Mouse (Mus musculus) heart, postnatal 25 days (tissue): Measurements from ENCODE around the gene Gm13128. TPM values are rescaled to one million over a fixed set of nuclear protein-coding genes. Genes with fewer than 3 reads are reported as not detected.
"Not testable (repeated sequence)": the region's sequence is repeated elsewhere in the genome, so short reads cannot be mapped to it uniquely, and the experiment has no call there.

Experiments
- DNase-seq: peaks from one replicate; pipeline ENCODE4 v3.0.0; 2022; ENCODE audit warnings: low spot score
- intact Hi-C: fragments of 180-260 bp; cut with DNase I; formaldehyde crosslinking; loops from one replicate; pipeline ENCODE4 v1.15.1; 2025
- total RNA-seq, 2 experiments: library from RNA; stranded (reverse); gene quantifications; 2 replicates each; pipeline ENCODE4 v1.2.3; 2021

Gene Gm13128
- total RNA-seq, result not detected

DNA sequence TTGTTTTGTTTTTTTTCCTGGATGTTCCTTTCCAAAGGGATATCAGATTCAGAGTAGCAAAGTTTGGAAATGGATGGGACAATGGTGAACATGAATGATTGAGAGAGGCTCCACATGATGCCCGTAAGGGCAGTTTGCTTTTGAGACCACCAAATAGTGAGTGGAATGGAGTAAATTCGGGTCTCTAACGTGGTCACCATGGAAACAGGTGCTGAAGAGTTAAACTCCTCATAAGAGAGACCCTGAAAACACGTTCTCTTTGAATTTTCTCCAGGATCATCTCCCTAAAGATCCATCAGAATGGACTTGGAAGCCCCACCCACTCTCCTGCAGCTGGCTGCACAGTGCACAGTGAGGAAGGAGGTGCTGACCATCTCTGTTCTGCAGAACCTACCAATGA, at the start of gene Gm13128:
TSS of gene Gm13128 (plus strand) at position 301 of the 400 bp plus-strand sequence.
- DNase-seq, intact Hi-C loops: not testable (repeated sequence)

DNA sequence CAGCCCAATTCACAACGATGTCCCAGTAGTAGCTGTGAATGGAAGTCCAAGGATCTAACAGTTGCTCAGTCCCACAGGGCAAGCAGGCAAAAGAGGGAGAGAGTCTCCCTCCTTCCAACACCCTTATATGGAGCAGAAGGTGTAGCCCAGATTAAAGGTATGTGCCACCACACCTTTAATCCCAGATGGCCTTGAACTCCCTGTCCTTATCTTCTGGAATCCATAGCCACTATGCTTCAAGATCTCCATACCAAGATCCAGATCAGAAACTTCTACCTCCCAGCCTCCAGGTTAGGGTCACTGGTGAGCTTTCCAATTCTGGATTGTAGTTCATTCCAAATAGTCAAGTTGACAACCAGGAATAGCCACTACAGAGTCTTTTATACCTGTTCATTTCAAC, 49.7 kb upstream of the Gm13128 start, which contains the start of gene Pramel5:
TSS of gene Pramel5 (minus strand) at position 101 of the 400 bp plus-strand sequence.
- intact Hi-C loops, DNase-seq: not testable (repeated sequence)

DNA sequence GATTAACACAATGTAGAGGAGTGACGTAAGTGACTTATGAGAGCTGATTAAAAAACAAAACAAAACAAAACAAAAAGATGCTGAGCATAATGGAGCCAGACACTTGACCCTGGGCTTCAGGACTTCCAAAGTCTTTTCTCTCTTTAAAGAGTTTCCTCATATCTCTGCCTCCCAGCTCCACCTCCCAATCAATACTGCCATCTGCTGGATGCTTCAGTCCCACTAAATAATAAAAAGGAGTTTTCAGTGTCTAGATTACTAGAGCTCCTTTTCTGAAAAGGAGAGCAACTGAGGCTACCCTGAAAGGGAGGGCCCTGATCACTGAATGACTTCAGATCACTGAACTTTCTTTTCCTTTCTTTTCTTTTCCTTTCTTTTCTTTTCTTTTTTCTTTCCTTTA, 30.6 kb upstream of the Gm13128 start:
- intact Hi-C loops, result loop anchor here (10.0 kb wide), 1 partner anchor 255 kb away; no protein-coding TSS in a partner anchor
- not testable (repeated sequence) for DNase-seq

GRCm38 (mm10) chr4:144312666-144313460, 17.2 kb upstream of the Gm13128 start:
- intact Hi-C loops, result not testable (repeated sequence)

DNA sequence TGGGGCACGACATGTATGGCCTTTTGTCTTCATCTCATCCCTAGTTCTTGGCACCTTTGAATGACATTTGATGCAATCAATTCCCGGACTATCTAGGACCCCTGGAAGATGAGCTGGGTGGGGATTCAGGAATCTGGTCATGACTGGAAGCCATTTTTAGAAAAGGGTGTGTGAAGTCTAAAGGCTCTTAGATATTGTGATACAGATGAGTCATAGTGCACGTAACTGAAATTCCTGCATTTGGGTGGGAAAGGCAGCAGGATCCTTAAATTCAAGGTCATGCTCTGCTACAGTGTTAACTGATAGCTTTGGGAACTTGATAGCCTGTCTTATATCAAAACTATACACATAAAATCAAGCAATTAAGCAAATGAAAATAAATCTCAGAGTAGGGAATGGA, 5.8 kb downstream of the Gm13128 start:
- DNase-seq, intact Hi-C loops: not testable (repeated sequence)

More at GRCm38 (mm10) chr4:144312666-144313460, 17.2 kb upstream of the Gm13128 start:
- DNase-seq, result not testable (repeated sequence)

- intact Hi-C loops, DNase-seq: not testable (repeated sequence)
These were observed 27.6 kb downstream of the Gm13128 start, which contains the start of gene Gm13119 for GRCm38 (mm10) chr4:144357642-144358041. TSS of gene Gm13119 (plus strand) at chr4:144357942.

- DNase-seq, result no peak
- intact Hi-C loops, result no loop called here
These were observed 47.9 kb downstream of the Gm13128 start, which contains the start of gene Pramef20 for GRCm38 (mm10) chr4:144377911-144378310. TSS of gene Pramef20 (minus strand) at chr4:144377933.

Other genes with a start within 250 kb of the Gm13128 start
- not detected for gene Gm13102, start 223.8 kb upstream of the Gm13128 start, total RNA-seq
- gene Oog3, start 167.6 kb upstream of the Gm13128 start, total RNA-seq, result not detected
- not detected for gene Oog2, start 139.5 kb upstream of the Gm13128 start, total RNA-seq
- not detected for gene C87977, start 116.9 kb upstream of the Gm13128 start, total RNA-seq
- not detected for gene Pramel5, start 49.8 kb upstream of the Gm13128 start, total RNA-seq
- not detected for gene Gm13119, start 27.7 kb downstream of the Gm13128 start, total RNA-seq
- gene Pramef20, start 47.7 kb downstream of the Gm13128 start, total RNA-seq, result not detected
- not detected for gene Pramef12, start 78.2 kb downstream of the Gm13128 start, total RNA-seq
- gene 1700012P22Rik, start 108.5 kb downstream of the Gm13128 start, total RNA-seq, result not detected
- gene Gm9944, start 123.1 kb downstream of the Gm13128 start, total RNA-seq, result not detected
- not detected for gene Aadacl3, start 133.5 kb downstream of the Gm13128 start, total RNA-seq
- gene 9430007A20Rik, start 189.6 kb downstream of the Gm13128 start, total RNA-seq, result not detected
- not detected for gene Gm13124, start 234.9 kb downstream of the Gm13128 start, total RNA-seq